Mouse (Mus musculus) ES-E14 (cell line): Measurements from ENCODE around the gene Chn2.

Source experiments
- HCFC1 ChIP-seq: IDR thresholded peaks from 2 replicates; pipeline ENCODE4 v1.6.1; 2012; ENCODE audit warnings: low read length, inconsistent platforms, borderline replicate concordance; ENCODE audit not compliant: insufficient read depth
- ZC3H11A ChIP-seq: IDR thresholded peaks from 2 replicates; pipeline ENCODE4 v1.6.1; 2012; ENCODE audit warnings: low read depth, mild to moderate bottlenecking, inconsistent platforms, low read length, borderline replicate concordance
- ZNF384 ChIP-seq: IDR thresholded peaks from 2 replicates; pipeline ENCODE4 v1.6.1; 2012; ENCODE audit warnings: low read depth, low read length, inconsistent platforms

DNA sequence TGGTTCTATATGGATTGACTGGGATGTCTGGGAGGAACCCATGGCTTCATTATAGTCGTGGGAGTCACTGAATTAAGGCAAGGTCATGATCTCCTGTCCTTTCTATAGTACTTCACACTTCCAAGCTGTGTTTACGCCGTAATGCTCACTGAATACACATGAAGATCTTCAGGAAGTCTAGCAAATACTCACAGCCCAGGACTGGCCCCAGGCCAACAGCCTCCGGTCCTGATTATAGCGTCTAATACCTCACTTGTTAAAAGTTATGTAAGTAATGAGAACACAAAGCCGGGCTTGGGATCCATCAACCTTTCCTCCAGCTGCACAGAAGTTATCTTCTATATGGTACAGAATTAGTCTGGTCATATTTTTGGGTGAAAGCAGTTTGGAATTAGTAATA is 60.3 kb downstream of the Chn2 start:
- TF ChIP-seq HCFC1 (no peak), ZNF384 (no peak), ZC3H11A (no peak)
